Mouse (Mus musculus) ZHBTc4 (cell line): ENCODE measurements around the gene Txn2.

ENCODE experiments used
- DNase-seq: peaks from one replicate; pipeline ENCODE4 v3.0.0-alpha.2; 2011; ENCODE audit warnings: low read depth, low spot score

Gene Txn2

GRCm38 (mm10) chr15:77934326-77934725, 5.5 kb upstream of the Txn2 start:
- no peak for DNase-seq

- peak; percentile 93 for DNase-seq
These were observed 5.0 kb upstream of the Txn2 start for GRCm38 (mm10) chr15:77933770-77934169.

- no peak for DNase-seq
These were observed 4.4 kb upstream of the Txn2 start for GRCm38 (mm10) chr15:77933222-77933621.

GRCm38 (mm10) chr15:77931689-77932016, 2.8 kb upstream of the Txn2 start:
- no peak for DNase-seq

- no peak for DNase-seq
These were observed 2.3 kb upstream of the Txn2 start for GRCm38 (mm10) chr15:77930986-77931688.

GRCm38 (mm10) chr15:77929804-77930203, 998 bp upstream of the Txn2 start:
- no peak for DNase-seq

GRCm38 (mm10) chr15:77928091-77928490, 715 bp downstream of the Txn2 start:
- no peak for DNase-seq

GRCm38 (mm10) chr15:77926921-77927320, 1.9 kb downstream of the Txn2 start:
- DNase-seq, result no peak

- no peak for DNase-seq
These were observed 3.6 kb downstream of the Txn2 start for GRCm38 (mm10) chr15:77925195-77925594.

GRCm38 (mm10) chr15:77923267-77924035, 5.4 kb downstream of the Txn2 start:
- DNase-seq, result no peak

GRCm38 (mm10) chr15:77922710-77923109, 6.1 kb downstream of the Txn2 start:
- DNase-seq, result no peak

- DNase-seq, result no peak
These were observed 7.2 kb downstream of the Txn2 start for GRCm38 (mm10) chr15:77921636-77922035.

GRCm38 (mm10) chr15:77920511-77921462, 8.0 kb downstream of the Txn2 start:
- peak; percentile 64 for DNase-seq

- DNase-seq, result no peak
These were observed 9.4 kb downstream of the Txn2 start for GRCm38 (mm10) chr15:77919441-77919840.

GRCm38 (mm10) chr15:77916851-77917544, 11.8 kb downstream of the Txn2 start:
- peak; percentile 93 for DNase-seq

GRCm38 (mm10) chr15:77915287-77915686, 13.5 kb downstream of the Txn2 start:
- no peak for DNase-seq

- DNase-seq, result no peak
These were observed 14.3 kb downstream of the Txn2 start for GRCm38 (mm10) chr15:77914507-77914906.

- no peak for DNase-seq
These were observed 15.8 kb downstream of the Txn2 start for GRCm38 (mm10) chr15:77913054-77913453.

- peak; percentile 50 for DNase-seq
These were observed 16.2 kb downstream of the Txn2 start for GRCm38 (mm10) chr15:77912585-77912984.

- no peak for DNase-seq
These were observed 16.8 kb downstream of the Txn2 start for GRCm38 (mm10) chr15:77912048-77912447.

GRCm38 (mm10) chr15:77911065-77911464, 17.7 kb downstream of the Txn2 start:
- peak; percentile 89 for DNase-seq
